Mouse (Mus musculus) kidney, adult 2 months (tissue): Measurements from ENCODE around the gene Gpld1.

Experiments used
- CTCF ChIP-seq: fragments of 200-500 bp; conservative IDR thresholded peaks from 2 replicates; pipeline ENCODE4 v1.5.1; 2011; ENCODE audit warnings: low read depth, mild to moderate bottlenecking, control low read depth, low read length, moderate library complexity, mixed read lengths; ENCODE audit not compliant: insufficient read depth, insufficient read length
- POLR2A ChIP-seq: fragments of 200-500 bp; IDR thresholded peaks from one replicate; pipeline ENCODE4 v1.6.1; 2011; ENCODE audit warnings: low read depth, low read length, control low read depth

DNA sequence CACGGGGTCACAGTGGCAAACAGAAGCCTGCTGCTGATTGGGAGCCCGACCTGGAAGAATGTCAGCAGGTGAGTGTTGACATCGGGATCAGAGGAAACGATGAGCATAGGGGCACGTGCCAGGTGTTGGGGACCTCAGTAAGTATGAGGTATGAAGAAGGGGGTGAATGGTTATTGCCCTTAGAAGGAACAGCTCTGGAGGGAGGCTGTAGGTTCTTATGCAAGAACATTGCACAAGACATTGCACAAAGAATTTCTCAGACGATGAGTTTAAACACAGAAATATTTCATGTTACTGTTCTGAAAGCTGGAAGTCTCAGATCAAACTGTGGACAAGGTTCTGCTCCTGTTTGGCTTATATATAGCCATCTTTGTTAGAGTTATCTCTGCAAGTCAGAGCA is 38.1 kb downstream of the Gpld1 start:
- TF ChIP-seq POLR2A (no peak), CTCF (no peak)
